Mouse (Mus musculus) small intestine, adult 2 months (tissue): ENCODE data around the gene Renbp. TPM values are rescaled to one million over a fixed set of nuclear protein-coding genes. Genes with fewer than 3 reads are reported as not detected.

Experiments used
- H3K27ac ChIP-seq: fragments of 200-500 bp; 2 replicates; pipeline ENCODE4 v1.5.1; 2012; ENCODE audit warnings: low read depth, low read length, control low read depth, inconsistent platforms; ENCODE audit not compliant: insufficient read depth
- H3K27me3 ChIP-seq: fragments of 200-500 bp; 2 replicates; pipeline ENCODE4 v1.6.1; 2012; ENCODE audit warnings: mild to moderate bottlenecking, moderate library complexity, low read length, inconsistent platforms; ENCODE audit not compliant: control insufficient read depth, insufficient read depth
- H3K36me3 ChIP-seq: fragments of 200-500 bp; 2 replicates; pipeline ENCODE4 v1.6.1; 2012; ENCODE audit warnings: mild to moderate bottlenecking, low read length, control low read depth, inconsistent platforms; ENCODE audit not compliant: control insufficient read depth, insufficient read depth
- H3K4me1 ChIP-seq: fragments of 200-500 bp; 2 replicates; pipeline ENCODE4 v1.6.1; 2012; ENCODE audit warnings: low read length, inconsistent platforms, mixed read lengths; ENCODE audit not compliant: control insufficient read depth, insufficient read depth, insufficient read length
- H3K4me3 ChIP-seq: fragments of 200-500 bp; 2 replicates; pipeline ENCODE4 v1.5.1; 2012; ENCODE audit warnings: low read depth, mild to moderate bottlenecking, control low read depth, inconsistent platforms, low read length, moderate library complexity
- CTCF ChIP-seq: fragments of 200-500 bp; IDR thresholded peaks from 2 replicates; pipeline ENCODE4 v1.5.1; 2012; ENCODE audit warnings: low read depth, mild to moderate bottlenecking, control low read depth, inconsistent platforms, low read length, moderate library complexity, mixed read lengths; ENCODE audit not compliant: insufficient replicate concordance, insufficient read length; ENCODE audit errors: extremely low read depth
- POLR2A ChIP-seq: fragments of 200-500 bp; IDR thresholded peaks from 2 replicates; pipeline ENCODE4 v1.6.1; 2012; ENCODE audit warnings: low read depth, mild to moderate bottlenecking, control low read depth, inconsistent platforms, low read length, moderate library complexity
- WGBS: fragments of 180-500 bp; shearing (Covaris S2); methylation state at CpG from one replicate; pipeline ENCODE4 v1.1.7; 2018; 5-methylcytosine and 5-hydroxymethylcytosine counted together
- polyA plus RNA-seq: library from polyadenylated mRNA; depleted of rRNA; stranded (reverse); fragments of >200 nt; gene quantifications from 2 replicates; pipeline ENCODE4 v1.2.3, GENCODE M21; 2012; rRNA removed

The Renbp gene
- polyA plus RNA-seq: 2.4 and 4.2 TPM in 2 replicates

- no peaks in the 10 kb centered on the region for H3K36me3 ChIP-seq
- no peak within 1 kb of the TSS for H3K27ac ChIP-seq
- no peak for TF ChIP-seq CTCF
- no peak for TF ChIP-seq POLR2A
These were observed at the start of gene Renbp for GRCm38 (mm10) chrX:73930402-73931062. Renbp (minus strand) TSS chrX:73930850.

GRCm38 (mm10) chrX:73977783-73978182 is 47.1 kb upstream of the Renbp start:
- TF ChIP-seq CTCF (no peak), POLR2A (no peak)
- Histone ChIP-seq H3K4me1 (no peaks in the 10 kb centered on the region), H3K4me3 (no peak overlapping the region), H3K27me3 (no peaks in the 10 kb centered on the region), H3K36me3 (no peaks in the 10 kb centered on the region), H3K27ac (no peak overlapping the region)
- WGBS: 78% methylated on average over 1 of the region's 1 CpGs

More at GRCm38 (mm10) chrX:73930402-73931062, at the start of gene Renbp:
- Histone ChIP-seq H3K4me3 (peak within 1 kb of the TSS; percentile 52), H3K4me1 (no peaks in the 10 kb centered on the region), H3K27me3 (no peaks in the 10 kb centered on the region)
- 36% methylated on average over 17 of the region's 17 CpGs for WGBS

GRCm38 (mm10) chrX:73976283-73976682 is 45.6 kb upstream of the Renbp start:
- Histone ChIP-seq H3K4me3 (no peak overlapping the region), H3K27ac (no peak overlapping the region), H3K27me3 (no peaks in the 10 kb centered on the region), H3K4me1 (no peaks in the 10 kb centered on the region), H3K36me3 (no peaks in the 10 kb centered on the region)
- 95% methylated on average over 2 of the region's 2 CpGs for WGBS
- TF ChIP-seq POLR2A: no peak
- no peak for TF ChIP-seq CTCF

GRCm38 (mm10) chrX:73972774-73973173 is 42.1 kb upstream of the Renbp start:
- WGBS: 69% methylated on average over 4 of the region's 4 CpGs
- Histone ChIP-seq H3K4me3 (no peak overlapping the region), H3K36me3 (no peaks in the 10 kb centered on the region), H3K27me3 (no peaks in the 10 kb centered on the region), H3K27ac (no peak overlapping the region), H3K4me1 (no peaks in the 10 kb centered on the region)
- TF ChIP-seq POLR2A: no peak
- no peak for TF ChIP-seq CTCF

GRCm38 (mm10) chrX:73970781-73971180 is 40.1 kb upstream of the Renbp start:
- TF ChIP-seq POLR2A (no peak), CTCF (no peak)
- no peaks in the 10 kb centered on the region for H3K36me3 ChIP-seq
- no peaks in the 10 kb centered on the region for H3K4me1 ChIP-seq
- H3K27me3 ChIP-seq: no peaks in the 10 kb centered on the region
- H3K4me3 ChIP-seq: no peak overlapping the region
- no peak overlapping the region for H3K27ac ChIP-seq

GRCm38 (mm10) chrX:73969729-73970128 is 39.1 kb upstream of the Renbp start:
- peaks cover under 1% of the 10 kb centered on the region; the same call in 1 of the 2 replicates for H3K4me1 ChIP-seq
- WGBS: 58% methylated on average over 2 of the region's 2 CpGs
- TF ChIP-seq CTCF (no peak), POLR2A (no peak)

GRCm38 (mm10) chrX:73969167-73969566 is 38.5 kb upstream of the Renbp start:
- Histone ChIP-seq H3K27me3 (no peaks in the 10 kb centered on the region), H3K27ac (no peak overlapping the region), H3K4me1 (peaks cover 6% of the 10 kb centered on the region; the same call in 1 of the 2 replicates), H3K4me3 (no peak overlapping the region), H3K36me3 (no peaks in the 10 kb centered on the region)
- 90% methylated on average over 1 of the region's 1 CpGs for WGBS
- TF ChIP-seq CTCF (no peak), POLR2A (no peak)

More at GRCm38 (mm10) chrX:73969729-73970128, 39.1 kb upstream of the Renbp start:
- H3K36me3 ChIP-seq: no peaks in the 10 kb centered on the region
- no peaks in the 10 kb centered on the region for H3K27me3 ChIP-seq
- H3K4me3 ChIP-seq: no peak overlapping the region
- no peak overlapping the region for H3K27ac ChIP-seq
